Mouse (Mus musculus) midbrain, embryonic 16.5 days (tissue): ENCODE data around the gene Gm20388. TPM values are rescaled to one million over a fixed set of nuclear protein-coding genes. Genes with fewer than 3 reads are reported as not detected.

Source experiments
- ATAC-seq: fragments of 200-750 bp; cut with Nextera tagmentation; 2 replicates; pipeline ENCODE4 v1.8.0; 2017; ENCODE audit warnings: moderate TSS enrichment
- H3K27ac ChIP-seq: fragments of 300-500 bp; sonication (generic); 2 replicates; pipeline ENCODE4 v1.5.1; 2014; ENCODE audit warnings: mild to moderate bottlenecking, low read length, mixed read lengths
- H3K27me3 ChIP-seq: fragments of 300-500 bp; sonication (generic); 2 replicates; pipeline ENCODE4 v1.6.1; 2014; ENCODE audit warnings: low read depth, low read length, mixed read lengths; ENCODE audit not compliant: control insufficient read depth, insufficient read depth
- H3K36me3 ChIP-seq: fragments of 300-500 bp; sonication (generic); 2 replicates; pipeline ENCODE4 v1.6.1; 2014; ENCODE audit warnings: mild to moderate bottlenecking, low read length, moderate library complexity, mixed read lengths; ENCODE audit not compliant: control insufficient read depth, insufficient read depth
- H3K4me1 ChIP-seq: fragments of 300-500 bp; sonication (generic); 2 replicates; pipeline ENCODE4 v1.6.1; 2014; ENCODE audit warnings: mild to moderate bottlenecking, low read length, mixed read lengths; ENCODE audit not compliant: control insufficient read depth, insufficient read depth
- H3K4me2 ChIP-seq: fragments of 300-500 bp; sonication (generic); 2 replicates; pipeline ENCODE4 v1.6.1; 2014; ENCODE audit warnings: mild to moderate bottlenecking, low read length, mixed read lengths
- H3K4me3 ChIP-seq: fragments of 300-500 bp; sonication (generic); 2 replicates; pipeline ENCODE4 v1.5.1; 2014; ENCODE audit warnings: low read depth, mild to moderate bottlenecking, low read length, moderate library complexity, mixed read lengths
- H3K9ac ChIP-seq: fragments of 300-500 bp; sonication (generic); 2 replicates; pipeline ENCODE4 v1.6.1; 2014; ENCODE audit warnings: low read depth, low read length, mixed read lengths
- H3K9me3 ChIP-seq: fragments of 300-500 bp; sonication (generic); replicated peaks from 2 replicates; pipeline ENCODE4 v1.6.1; 2014; ENCODE audit warnings: mild to moderate bottlenecking, low read length, mixed read lengths; ENCODE audit not compliant: control insufficient read depth, poor library complexity, severe bottlenecking
- WGBS: fragments of 180-500 bp; shearing (Covaris S2); extraction: QIAGEN DNeasy Blood & Tissue Kit; methylation state at CpG from one replicate; pipeline ENCODE4 v1.1.7; 2014; 5-methylcytosine and 5-hydroxymethylcytosine counted together
- polyA plus RNA-seq: library from polyadenylated mRNA; unstranded; fragments of >200 nt; fragmentation: Nextera tagmentation; extraction: Ambion mirVana; gene quantifications from 2 replicates; pipeline ENCODE4 v1.2.1, GENCODE M21; 2015

Gene Gm20388
- polyA plus RNA-seq, 1 experiment from 2014 or later = 7.5 TPM

DNA sequence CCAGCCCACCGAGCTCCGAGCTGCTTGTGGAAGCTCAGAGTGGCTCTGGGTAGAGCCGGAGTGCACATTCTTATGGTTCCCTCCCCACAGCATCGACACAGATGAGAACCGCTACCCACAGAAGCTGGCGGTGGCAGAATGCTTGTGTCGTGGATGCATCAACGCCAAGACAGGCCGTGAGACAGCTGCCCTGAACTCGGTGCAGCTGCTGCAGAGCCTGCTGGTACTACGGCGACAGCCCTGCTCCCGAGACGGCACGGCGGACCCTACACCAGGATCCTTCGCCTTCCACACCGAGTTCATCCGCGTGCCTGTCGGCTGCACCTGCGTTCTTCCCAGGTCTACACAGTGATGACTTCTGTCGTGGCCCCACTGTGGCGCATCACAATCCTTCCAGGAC is 2512.6 kb downstream of the Gm20388 start:
- H3K9me3 ChIP-seq = no peaks in the 10 kb centered on the region
- no peak overlapping the region for H3K4me3 ChIP-seq
- 87% methylated on average over 24 of the region's 24 CpGs for WGBS
- no peak overlapping the region for H3K4me2 ChIP-seq
- H3K9ac ChIP-seq = no peak overlapping the region
- no peak overlapping the region for H3K27ac ChIP-seq
- ATAC-seq = no peak
- H3K27me3 ChIP-seq = no peaks in the 10 kb centered on the region
- no peaks in the 10 kb centered on the region for H3K36me3 ChIP-seq
- no peaks in the 10 kb centered on the region for H3K4me1 ChIP-seq

DNA sequence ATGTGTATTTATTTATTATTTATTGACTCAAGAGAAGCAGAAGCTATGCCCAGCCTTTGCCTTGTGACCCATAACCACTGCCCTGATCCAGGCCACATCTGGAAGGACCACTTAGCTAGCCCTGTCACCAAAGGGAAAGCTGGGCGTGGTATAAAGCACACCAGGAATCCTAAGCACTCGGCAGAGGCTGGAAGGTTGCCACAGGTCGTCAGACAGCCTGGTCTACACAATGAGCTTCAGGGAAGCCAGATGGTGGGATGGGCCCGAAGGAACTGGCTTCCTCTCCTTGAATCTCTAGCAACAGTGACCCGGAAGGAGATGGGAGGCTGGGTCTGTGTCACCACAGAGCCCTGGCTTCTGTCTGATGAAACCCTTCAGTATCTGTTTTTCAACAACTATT is 2513.0 kb downstream of the Gm20388 start:
- no peak overlapping the region for H3K4me3 ChIP-seq
- ATAC-seq = no peak
- 58% methylated on average over 5 of the region's 5 CpGs for WGBS
- H3K9ac ChIP-seq = no peak overlapping the region
- no peaks in the 10 kb centered on the region for H3K27me3 ChIP-seq
- no peaks in the 10 kb centered on the region for H3K9me3 ChIP-seq
- H3K4me1 ChIP-seq = no peaks in the 10 kb centered on the region
- no peak overlapping the region for H3K27ac ChIP-seq
- no peak overlapping the region for H3K4me2 ChIP-seq
- no peaks in the 10 kb centered on the region for H3K36me3 ChIP-seq

DNA sequence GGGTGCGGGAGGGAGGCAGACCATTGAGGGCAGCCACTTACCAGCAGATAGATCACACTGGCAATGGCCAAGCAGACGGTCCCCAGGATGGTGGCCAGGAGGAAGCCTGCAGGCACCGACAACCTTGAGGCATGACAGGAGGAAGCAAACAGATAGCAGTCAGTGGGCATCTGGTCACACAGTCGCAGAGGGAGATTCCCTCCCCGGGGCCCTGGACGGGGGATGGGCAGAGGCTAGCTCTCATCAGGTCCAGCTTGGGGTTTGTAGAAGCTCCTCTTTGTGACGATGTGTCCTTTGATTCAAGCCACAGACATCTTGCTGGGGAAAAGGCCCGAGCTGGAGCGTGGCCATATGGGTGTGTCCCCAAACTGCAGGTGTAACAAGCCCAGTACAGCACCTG is 2515.5 kb downstream of the Gm20388 start:
- Histone ChIP-seq H3K36me3 (no peaks in the 10 kb centered on the region), H3K27me3 (no peaks in the 10 kb centered on the region), H3K27ac (no peak overlapping the region), H3K9ac (no peak overlapping the region), H3K9me3 (no peaks in the 10 kb centered on the region), H3K4me2 (no peak overlapping the region), H3K4me1 (no peaks in the 10 kb centered on the region), H3K4me3 (no peak overlapping the region)
- WGBS = 88% methylated on average over 9 of the region's 9 CpGs
- no peak for ATAC-seq

- WGBS = 94% methylated on average over 7 of the region's 7 CpGs
- H3K4me3 ChIP-seq = no peak overlapping the region
- H3K36me3 ChIP-seq = no peaks in the 10 kb centered on the region
- no peaks in the 10 kb centered on the region for H3K9me3 ChIP-seq
- no peak overlapping the region for H3K27ac ChIP-seq
- H3K4me2 ChIP-seq = no peak overlapping the region
- ATAC-seq = no peak
- H3K9ac ChIP-seq = no peak overlapping the region
- no peaks in the 10 kb centered on the region for H3K27me3 ChIP-seq
- H3K4me1 ChIP-seq = peaks cover 2% of the 10 kb centered on the region; the same call in 1 of the 2 replicates
Measured at GRCm38 (mm10) chr8:122427607-122428006, 2517.0 kb downstream of the Gm20388 start.

DNA sequence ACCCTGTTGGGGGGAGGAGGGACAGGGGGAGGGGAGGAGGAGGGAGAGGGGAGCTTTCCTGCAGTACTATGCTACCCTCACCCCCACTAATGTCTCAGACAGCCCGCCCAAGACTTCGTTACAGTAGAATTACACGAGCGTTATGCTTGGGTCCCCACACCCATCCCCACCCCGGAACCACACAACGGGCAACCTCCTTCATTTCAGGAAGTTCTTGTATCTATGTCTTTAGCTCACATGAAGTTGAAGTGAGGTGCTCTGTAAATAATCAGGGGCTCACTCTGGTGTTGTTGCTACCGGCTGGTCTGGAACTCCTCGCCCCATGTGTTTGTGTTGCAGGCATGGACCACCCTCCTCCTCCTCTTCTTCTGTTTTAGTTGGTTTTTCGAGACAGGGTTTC is 2517.5 kb downstream of the Gm20388 start:
- no peaks in the 10 kb centered on the region for H3K27me3 ChIP-seq

DNA sequence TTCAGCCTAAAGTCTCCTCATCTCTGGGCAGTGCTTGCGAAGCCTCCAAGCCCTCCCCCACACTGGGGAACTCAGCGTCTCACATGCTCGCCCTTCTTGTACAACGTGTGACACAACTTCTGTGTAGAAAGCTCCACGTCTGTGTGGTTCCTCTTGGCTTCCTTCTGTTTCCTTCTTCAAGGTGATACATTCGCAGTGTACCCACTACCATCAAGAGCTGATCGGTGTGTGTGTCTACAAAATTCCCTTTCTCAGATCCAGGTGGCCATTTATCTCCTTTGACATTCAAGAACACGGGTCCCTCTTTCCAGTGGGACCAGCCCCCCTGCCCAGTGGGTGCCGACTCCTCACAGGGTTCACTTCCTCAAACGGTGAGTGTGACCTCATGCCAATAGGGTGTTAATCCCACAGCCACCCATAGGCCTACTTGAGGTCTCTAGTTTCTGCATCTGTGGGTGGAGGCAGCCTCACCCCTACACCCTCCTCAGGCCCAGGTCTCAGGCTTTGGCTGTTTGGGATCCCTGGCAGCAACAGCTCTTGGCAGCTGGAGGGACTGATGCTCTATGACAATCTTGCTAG is 2519.5 kb downstream of the Gm20388 start:
- Histone ChIP-seq H3K9me3 (no peaks in the 10 kb centered on the region), H3K4me3 (no peak overlapping the region), H3K27ac (no peak overlapping the region), H3K4me2 (no peak overlapping the region), H3K9ac (no peak overlapping the region), H3K27me3 (no peaks in the 10 kb centered on the region), H3K4me1 (peaks cover 5% of the 10 kb centered on the region), H3K36me3 (peaks cover 14% of the 10 kb centered on the region)
- 80% methylated on average over 10 of the region's 10 CpGs for WGBS
- no peak for ATAC-seq

More for the DNA sequence above, 2517.5 kb downstream of the Gm20388 start:
- Histone ChIP-seq H3K27ac (no peak overlapping the region), H3K4me1 (peaks cover 5% of the 10 kb centered on the region), H3K4me2 (no peak overlapping the region), H3K36me3 (no peaks in the 10 kb centered on the region), H3K9ac (no peak overlapping the region), H3K4me3 (no peak overlapping the region), H3K9me3 (no peaks in the 10 kb centered on the region)
- WGBS = 92% methylated on average over 9 of the region's 9 CpGs
- ATAC-seq = no peak

- 82% methylated on average over 3 of the region's 3 CpGs for WGBS
- Histone ChIP-seq H3K4me1 (peaks cover 5% of the 10 kb centered on the region), H3K4me3 (no peak overlapping the region), H3K9ac (no peak overlapping the region), H3K9me3 (no peaks in the 10 kb centered on the region), H3K27ac (no peak overlapping the region), H3K36me3 (peaks cover 19% of the 10 kb centered on the region), H3K27me3 (no peaks in the 10 kb centered on the region), H3K4me2 (no peak overlapping the region)
- ATAC-seq = no peak
Measured at GRCm38 (mm10) chr8:122430646-122431045, 2520.0 kb downstream of the Gm20388 start.

- peaks cover 28% of the 10 kb centered on the region for H3K36me3 ChIP-seq
- no peaks in the 10 kb centered on the region for H3K9me3 ChIP-seq
- peak overlapping the region; percentile 3; the same call in 1 of the 2 replicates for H3K9ac ChIP-seq
- H3K4me3 ChIP-seq = peak overlapping the region; percentile 28
- 40% methylated on average over 18 of the region's 18 CpGs for WGBS
- no peaks in the 10 kb centered on the region for H3K27me3 ChIP-seq
- H3K4me2 ChIP-seq = peak overlapping the region; percentile 38
- peaks cover 5% of the 10 kb centered on the region for H3K4me1 ChIP-seq
- no peak for ATAC-seq
- H3K27ac ChIP-seq = no peak overlapping the region
Measured at GRCm38 (mm10) chr8:122431694-122432442, 2521.2 kb downstream of the Gm20388 start.
